Mouse (Mus musculus): ENCODE data around the gene Rxylt1.

Rxylt1 gene

GRCm38 (mm10) chr10:122040372-122040771, 56.8 kb downstream of the Rxylt1 start:
- whole genome bisulfite sequencing: 47% methylated on average over 4 of the region's 4 CpGs

- WGBS: 86% methylated on average over 4 of the region's 4 CpGs
Observed at GRCm38 (mm10) chr10:122039566-122039965, 57.6 kb downstream of the Rxylt1 start.

GRCm38 (mm10) chr10:122038554-122038953, 58.6 kb downstream of the Rxylt1 start:
- 54% methylated on average over 3 of the region's 3 CpGs for WGBS

- 82% methylated on average over 5 of the region's 5 CpGs for WGBS
Observed at GRCm38 (mm10) chr10:122033271-122033670, 63.9 kb downstream of the Rxylt1 start.

GRCm38 (mm10) chr10:122030420-122030819, 66.8 kb downstream of the Rxylt1 start:
- WGBS: 87% methylated on average over 5 of the region's 5 CpGs

- 35% methylated on average over 7 of the region's 7 CpGs for WGBS
Observed at GRCm38 (mm10) chr10:122029738-122030137, 67.4 kb downstream of the Rxylt1 start.
